Mouse (Mus musculus) lung, embryonic 16.5 days (tissue): Measurements from ENCODE around the gene Adgrf5. TPM values are rescaled to one million over a fixed set of nuclear protein-coding genes. Genes with fewer than 3 reads are reported as not detected.

ENCODE experiments used
- polyA plus RNA-seq: library from polyadenylated mRNA; unstranded; fragments of >200 nt; fragmentation: Nextera tagmentation; extraction: Ambion mirVana; gene quantifications from 2 replicates; pipeline ENCODE4 v1.2.1, GENCODE M21; 2015

Gene Adgrf5
- polyA plus RNA-seq, 1 experiment from 2014 or later = 34.5 TPM

Other genes starting within 250 kb of the Adgrf5 start
- gene Adgrf1, start 90.1 kb upstream of the Adgrf5 start, polyA plus RNA-seq = not detected in 2 replicates
- gene Mep1a, start 142.4 kb downstream of the Adgrf5 start, polyA plus RNA-seq = 0.23 TPM in 1 of 2 replicates, not detected in the other
- gene Ankrd66, start 183.2 kb downstream of the Adgrf5 start, polyA plus RNA-seq = 0.94 and 0.96 TPM in 2 replicates
- 10.9 and 11.3 TPM in 2 replicates for gene Pla2g7, start 207.6 kb downstream of the Adgrf5 start, polyA plus RNA-seq